Mouse (Mus musculus) embryonic fibroblast, embryonic 13.5 days (primary cell): ENCODE data around the gene Mplkip.

Experiments used
- CTCF ChIP-seq: IDR thresholded peaks from 2 replicates; pipeline ENCODE4 v1.5.1; 2011; ENCODE audit warnings: mild to moderate bottlenecking, control low read depth, low read length, moderate library complexity, borderline replicate concordance; ENCODE audit not compliant: insufficient read depth
- POLR2A ChIP-seq: IDR thresholded peaks from 2 replicates; pipeline ENCODE4 v1.6.1; 2011; ENCODE audit warnings: low read depth, mild to moderate bottlenecking, control low read depth, low read length, moderate library complexity

DNA sequence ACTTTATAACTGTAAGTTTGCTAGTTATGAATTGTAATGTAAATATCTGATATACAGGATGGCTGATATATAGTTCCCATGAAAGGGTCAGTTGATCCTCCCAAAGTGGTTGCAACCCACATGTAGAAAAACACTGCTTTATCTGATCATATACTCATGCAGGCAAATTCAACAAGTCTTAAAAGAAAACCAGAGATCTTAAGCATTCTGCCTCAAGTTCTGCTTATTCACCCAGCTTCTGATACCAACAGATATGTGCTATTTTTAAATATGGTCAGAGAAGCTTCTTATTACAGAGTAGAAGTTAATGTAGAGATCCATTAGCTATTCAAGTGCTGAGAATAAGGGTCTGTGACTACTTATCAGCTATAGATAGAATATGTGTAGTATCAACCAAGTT lies 6.3 kb downstream of the Mplkip start:
- TF ChIP-seq CTCF: no peak
- no peak for TF ChIP-seq POLR2A
